Mouse (Mus musculus) heart, embryonic 16.5 days (tissue): ENCODE measurements around the gene Tssc4. TPM values are rescaled to one million over a fixed set of nuclear protein-coding genes. Genes with fewer than 3 reads are reported as not detected.

Experiments
- ATAC-seq: fragments of 200-750 bp; cut with Nextera tagmentation; replicated peaks from 2 replicates; pipeline ENCODE4 v1.8.0; 2017; ENCODE audit warnings: moderate number of reproducible peaks; ENCODE audit not compliant: insufficient read depth, low FRiP score; ENCODE audit errors: extremely low read depth
- H3K27ac ChIP-seq: fragments of 300-500 bp; sonication (generic); 2 replicates; pipeline ENCODE4 v1.5.1; 2014; ENCODE audit warnings: mild to moderate bottlenecking, low read length, control low read depth, moderate library complexity
- H3K27me3 ChIP-seq: fragments of 300-500 bp; sonication (generic); 2 replicates; pipeline ENCODE4 v1.6.1; 2014; ENCODE audit warnings: low read length, mixed read lengths; ENCODE audit not compliant: control insufficient read depth, insufficient read depth
- H3K36me3 ChIP-seq: fragments of 300-500 bp; sonication (generic); 2 replicates; pipeline ENCODE4 v1.6.1; 2014; ENCODE audit not compliant: control insufficient read depth, insufficient read depth
- H3K4me1 ChIP-seq: fragments of 300-500 bp; sonication (generic); 2 replicates; pipeline ENCODE4 v1.6.1; 2014; ENCODE audit warnings: low read length, mixed read lengths; ENCODE audit not compliant: control insufficient read depth, insufficient read depth
- H3K4me2 ChIP-seq: fragments of 300-500 bp; sonication (generic); 2 replicates; pipeline ENCODE4 v1.6.1; 2014; ENCODE audit warnings: low read depth, mild to moderate bottlenecking, control low read depth, low read length
- H3K4me3 ChIP-seq: fragments of 300-500 bp; sonication (generic); 2 replicates; pipeline ENCODE4 v1.5.1; 2014; ENCODE audit warnings: mild to moderate bottlenecking, control low read depth, low read length
- H3K9ac ChIP-seq: fragments of 300-500 bp; sonication (generic); 2 replicates; pipeline ENCODE4 v1.6.1; 2014; ENCODE audit warnings: low read length, control low read depth
- H3K9me3 ChIP-seq: fragments of 300-500 bp; sonication (generic); replicated peaks from 2 replicates; pipeline ENCODE4 v1.6.1; 2016; ENCODE audit warnings: low read length; ENCODE audit not compliant: control insufficient read depth
- WGBS: fragments of 180-500 bp; shearing (Covaris S2); extraction: QIAGEN DNeasy Blood & Tissue Kit; methylation state at CpG from one replicate; pipeline ENCODE4 v1.1.7; 2014; 5-methylcytosine and 5-hydroxymethylcytosine counted together
- polyA plus RNA-seq: library from polyadenylated mRNA; unstranded; fragments of >200 nt; fragmentation: Nextera tagmentation; extraction: Ambion mirVana; gene quantifications from 2 replicates; pipeline ENCODE4 v1.2.1, GENCODE M21; 2015

Tssc4 gene
- polyA plus RNA-seq, 1 experiment from 2014 or later: 59.2 TPM

DNA sequence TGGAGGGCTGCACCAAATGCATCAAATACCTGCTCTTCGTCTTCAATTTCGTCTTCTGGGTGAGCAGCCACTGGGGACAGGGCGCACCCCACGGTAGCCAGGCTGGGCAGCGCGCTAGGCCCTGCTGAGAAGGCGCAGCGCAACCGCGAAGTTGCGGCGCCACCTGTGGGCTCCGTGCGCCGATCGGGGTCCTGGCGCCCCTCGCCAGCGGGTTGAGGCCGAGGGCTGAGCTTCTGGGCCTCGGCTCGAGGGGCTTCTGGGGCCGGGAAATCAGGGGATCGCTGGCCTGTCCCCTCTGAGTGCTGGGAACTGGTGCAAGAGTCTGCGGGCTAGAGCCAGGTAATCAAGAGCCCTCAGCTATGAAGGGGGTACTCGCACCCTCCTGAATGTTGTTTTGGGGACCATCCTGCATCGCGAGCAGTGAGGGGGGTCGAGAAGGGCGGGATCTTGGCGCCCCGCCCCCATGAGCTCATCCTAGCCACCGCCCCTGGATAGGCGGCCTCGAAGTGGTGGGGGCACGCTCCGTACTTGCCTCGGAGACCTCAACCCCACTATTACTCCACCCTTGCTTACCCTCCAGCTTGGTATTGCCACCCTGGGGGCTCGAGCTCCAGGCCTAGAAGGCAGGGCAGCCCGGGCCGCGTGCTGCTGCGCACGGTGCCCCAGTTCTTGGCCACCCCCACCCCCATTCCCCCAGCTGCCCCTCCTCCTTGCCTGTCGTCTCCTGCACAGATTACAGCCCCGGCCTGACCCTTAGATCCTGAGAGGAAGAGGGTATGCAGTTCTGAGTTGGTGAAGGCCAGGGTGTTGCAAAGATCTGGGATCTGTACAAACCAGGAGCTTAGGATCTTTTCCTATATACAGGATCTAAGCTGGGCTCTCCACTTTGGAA, 15.8 kb upstream of the Tssc4 start:
- H3K27me3 ChIP-seq: no peaks in the 10 kb centered on the region
- H3K4me2 ChIP-seq: peak overlapping the region; percentile 94
- peak overlapping the region; percentile 96 for H3K27ac ChIP-seq
- peak overlapping the region; percentile 97 for H3K9ac ChIP-seq
- no peaks in the 10 kb centered on the region for H3K9me3 ChIP-seq
- no peaks in the 10 kb centered on the region for H3K36me3 ChIP-seq
- peak; percentile 55 for ATAC-seq
- WGBS: under 1% methylated on average over 46 of the region's 46 CpGs
- peaks cover 71% of the 10 kb centered on the region for H3K4me1 ChIP-seq
- peak overlapping the region; percentile 88 for H3K4me3 ChIP-seq

DNA sequence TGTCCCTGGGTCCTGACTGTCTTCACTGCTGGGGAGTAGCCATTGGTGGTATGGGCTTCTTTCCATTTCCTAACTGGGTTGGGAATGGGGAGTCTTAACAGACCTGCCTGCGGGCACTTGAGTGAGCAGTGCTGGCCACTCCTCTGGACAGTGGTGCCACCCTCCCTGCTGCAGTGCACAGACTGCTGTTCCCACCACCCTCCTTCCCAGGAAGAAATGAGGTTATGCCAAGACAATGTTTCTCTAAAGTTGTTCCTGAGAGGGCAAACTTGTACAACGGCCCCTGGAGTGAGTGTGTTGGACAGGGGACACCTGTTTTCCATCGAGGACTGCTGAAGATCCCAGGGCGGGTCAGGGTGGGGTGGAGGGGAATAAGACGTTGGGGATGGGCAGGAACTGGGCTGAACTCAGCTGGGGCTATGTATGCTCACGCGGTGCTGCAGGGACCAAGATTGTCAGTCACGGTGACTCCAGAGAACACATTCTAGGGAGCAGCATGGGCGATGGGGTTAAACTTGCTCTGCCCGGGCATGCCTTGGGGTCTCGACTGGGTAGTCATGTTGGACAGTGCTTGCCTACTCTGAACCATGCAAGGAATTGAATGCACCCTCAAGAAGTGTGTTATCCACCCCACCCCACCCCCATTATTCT, 15.0 kb upstream of the Tssc4 start:
- Histone ChIP-seq H3K9me3 (no peaks in the 10 kb centered on the region), H3K27ac (peak overlapping the region; percentile 96), H3K9ac (peak overlapping the region; percentile 97), H3K27me3 (no peaks in the 10 kb centered on the region), H3K4me3 (peak overlapping the region; percentile 88), H3K4me2 (peak overlapping the region; percentile 94), H3K4me1 (peaks cover 78% of the 10 kb centered on the region), H3K36me3 (no peaks in the 10 kb centered on the region)
- no peak for ATAC-seq
- WGBS: 12% methylated on average over 11 of the region's 11 CpGs

DNA sequence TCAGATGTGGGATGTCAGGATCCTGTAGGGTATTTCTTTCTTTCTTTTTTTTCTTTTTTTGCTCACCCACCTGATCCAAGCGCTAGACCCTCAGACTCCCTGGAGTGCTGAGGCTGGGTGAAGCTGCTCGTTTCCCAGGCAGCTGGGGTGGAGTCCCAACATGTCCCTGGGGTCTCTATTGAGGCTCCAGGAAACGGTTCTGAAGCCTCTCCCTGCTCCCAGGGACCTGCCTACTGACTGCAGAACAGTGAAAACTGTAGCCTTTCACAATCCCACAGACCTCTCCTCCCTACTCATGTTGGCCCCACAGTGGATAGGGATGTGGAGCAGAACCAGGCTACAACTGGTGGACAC, 14.5 kb upstream of the Tssc4 start:
- Histone ChIP-seq H3K9me3 (no peaks in the 10 kb centered on the region), H3K9ac (peak overlapping the region; percentile 97), H3K4me2 (peak overlapping the region; percentile 94), H3K4me3 (peak overlapping the region; percentile 88), H3K27me3 (no peaks in the 10 kb centered on the region), H3K27ac (peak overlapping the region; percentile 96), H3K4me1 (peaks cover 78% of the 10 kb centered on the region), H3K36me3 (no peaks in the 10 kb centered on the region)
- 40% methylated on average over 3 of the region's 3 CpGs for WGBS
- ATAC-seq: no peak

DNA sequence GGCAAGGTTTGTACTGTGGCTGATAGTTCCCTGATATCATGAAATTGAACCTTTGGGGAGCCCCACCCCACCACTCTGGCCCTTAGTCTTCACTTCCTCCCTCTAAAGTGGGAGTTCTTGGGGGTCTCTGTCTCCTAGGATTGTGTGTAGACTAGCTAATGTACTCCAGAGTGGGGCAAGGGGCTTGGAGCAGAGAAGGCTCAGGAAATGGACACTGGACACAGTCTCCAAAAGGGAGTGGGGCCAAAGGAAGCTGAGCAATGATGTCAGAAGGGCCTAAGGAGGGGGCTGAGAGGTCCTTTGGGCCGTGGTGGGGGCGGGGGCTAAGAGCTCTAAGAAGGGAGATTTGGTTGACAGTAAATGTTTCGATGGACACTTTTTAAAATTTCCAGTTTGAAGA, 14.0 kb upstream of the Tssc4 start:
- no peak for ATAC-seq
- Histone ChIP-seq H3K4me2 (peak overlapping the region; percentile 94), H3K4me3 (peak overlapping the region; percentile 88), H3K9ac (peak overlapping the region; percentile 97), H3K27me3 (no peaks in the 10 kb centered on the region), H3K36me3 (no peaks in the 10 kb centered on the region), H3K9me3 (no peaks in the 10 kb centered on the region), H3K4me1 (peaks cover 78% of the 10 kb centered on the region), H3K27ac (peak overlapping the region; percentile 96)
- 61% methylated on average over 3 of the region's 3 CpGs for WGBS

DNA sequence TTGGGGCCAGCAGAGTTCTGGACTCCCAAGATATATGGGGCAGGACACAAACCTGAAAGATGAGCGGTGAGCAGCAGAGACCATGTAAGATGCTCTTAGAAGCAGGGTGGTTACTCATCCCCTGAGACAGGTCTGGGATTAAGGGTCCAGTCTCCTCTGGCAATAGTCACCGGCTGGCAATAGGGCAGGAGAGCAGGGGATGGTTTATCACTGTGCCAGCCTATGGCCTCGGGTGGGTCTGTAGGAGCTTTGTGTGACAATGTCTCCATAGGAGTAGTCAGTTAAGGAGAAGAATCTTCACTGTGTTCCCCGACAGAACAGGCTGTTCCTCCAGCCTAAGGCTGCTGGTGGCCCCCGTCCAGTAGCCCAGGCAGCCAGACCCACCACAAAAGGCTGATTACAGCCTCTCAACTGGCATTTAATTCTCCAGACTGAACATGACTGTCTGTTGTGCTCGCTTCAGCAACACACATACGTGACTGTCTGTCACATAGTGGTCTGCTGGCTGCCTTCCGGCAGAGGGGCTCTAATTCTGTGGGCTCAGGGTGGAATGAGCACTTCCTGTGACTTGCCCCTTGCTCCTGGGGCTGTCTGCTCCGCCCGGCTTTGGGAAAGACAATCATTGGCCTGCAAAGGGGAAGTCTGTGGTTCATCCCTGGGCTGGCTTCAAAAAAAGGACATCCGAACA, 13.4 kb upstream of the Tssc4 start:
- Histone ChIP-seq H3K27me3 (no peaks in the 10 kb centered on the region), H3K9me3 (no peaks in the 10 kb centered on the region), H3K4me3 (peak overlapping the region; percentile 88), H3K36me3 (peaks cover under 1% of the 10 kb centered on the region; the same call in 1 of the 2 replicates), H3K4me1 (peaks cover 79% of the 10 kb centered on the region), H3K9ac (peak overlapping the region; percentile 97), H3K27ac (peak overlapping the region; percentile 58), H3K4me2 (peak overlapping the region; percentile 94)
- ATAC-seq: no peak
- WGBS: 46% methylated on average over 11 of the region's 11 CpGs

DNA sequence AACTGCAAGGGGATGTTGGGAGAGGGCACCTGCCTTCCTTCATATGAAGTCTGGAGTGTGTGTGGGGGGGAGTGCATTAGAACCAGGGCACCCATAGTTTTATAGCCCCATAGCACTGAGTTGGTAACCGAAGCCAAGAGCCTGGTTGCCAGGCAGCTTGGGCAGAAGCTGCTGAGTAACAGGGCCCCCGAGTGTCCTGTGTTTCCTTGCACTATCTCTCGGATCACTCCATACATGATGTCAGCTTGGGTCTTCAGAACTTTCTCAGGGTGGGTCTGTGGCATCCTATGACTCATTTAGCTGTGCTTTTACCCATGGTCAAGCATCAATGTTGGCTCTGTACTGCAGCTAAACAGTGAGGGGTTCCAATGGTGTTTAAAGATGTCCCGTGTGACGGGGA, 12.0 kb upstream of the Tssc4 start:
- ATAC-seq: no peak
- 55% methylated on average over 5 of the region's 5 CpGs for WGBS
- peak overlapping the region; percentile 69 for H3K9ac ChIP-seq
- H3K4me3 ChIP-seq: peak overlapping the region; percentile 13
- peak overlapping the region; percentile 99 for H3K27ac ChIP-seq
- peaks cover 13% of the 10 kb centered on the region for H3K36me3 ChIP-seq
- no peaks in the 10 kb centered on the region for H3K9me3 ChIP-seq
- peak overlapping the region; percentile 94 for H3K4me2 ChIP-seq
- no peaks in the 10 kb centered on the region for H3K27me3 ChIP-seq
- peaks cover 72% of the 10 kb centered on the region for H3K4me1 ChIP-seq

DNA sequence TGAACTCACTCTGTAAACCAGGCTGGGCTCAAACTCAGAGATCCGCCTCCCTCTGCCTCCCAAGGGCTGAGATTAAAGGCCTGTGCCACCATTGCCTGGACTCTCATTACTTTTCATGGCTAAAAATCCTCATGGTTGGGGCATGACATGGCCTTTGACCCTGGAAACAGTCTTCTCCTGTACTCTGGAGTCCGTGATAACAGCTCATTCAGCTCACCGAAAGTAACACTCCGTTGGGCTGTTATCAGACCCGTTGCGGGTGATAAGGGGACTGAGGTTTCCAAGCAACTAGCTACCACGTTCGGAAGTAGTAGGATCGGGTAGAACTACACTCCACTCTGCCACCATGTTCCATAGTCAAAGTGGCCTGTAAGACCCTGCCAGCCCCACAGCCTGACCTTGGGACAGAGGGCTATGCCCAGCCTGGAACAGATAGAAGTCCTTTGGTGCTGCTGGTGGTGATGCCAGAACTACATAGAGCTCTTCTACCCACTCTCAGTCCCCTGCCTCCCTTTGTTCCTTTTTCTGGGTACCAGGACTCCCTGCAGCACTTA, 11.3 kb upstream of the Tssc4 start:
- H3K27ac ChIP-seq: peak overlapping the region; percentile 99
- peaks cover 74% of the 10 kb centered on the region for H3K4me1 ChIP-seq
- peaks cover 20% of the 10 kb centered on the region for H3K36me3 ChIP-seq
- no peak for ATAC-seq
- WGBS: 18% methylated on average over 9 of the region's 9 CpGs
- peak overlapping the region; percentile 69 for H3K9ac ChIP-seq
- H3K27me3 ChIP-seq: no peaks in the 10 kb centered on the region
- H3K9me3 ChIP-seq: no peaks in the 10 kb centered on the region
- peak overlapping the region; percentile 94 for H3K4me2 ChIP-seq
- peak overlapping the region; percentile 13 for H3K4me3 ChIP-seq

DNA sequence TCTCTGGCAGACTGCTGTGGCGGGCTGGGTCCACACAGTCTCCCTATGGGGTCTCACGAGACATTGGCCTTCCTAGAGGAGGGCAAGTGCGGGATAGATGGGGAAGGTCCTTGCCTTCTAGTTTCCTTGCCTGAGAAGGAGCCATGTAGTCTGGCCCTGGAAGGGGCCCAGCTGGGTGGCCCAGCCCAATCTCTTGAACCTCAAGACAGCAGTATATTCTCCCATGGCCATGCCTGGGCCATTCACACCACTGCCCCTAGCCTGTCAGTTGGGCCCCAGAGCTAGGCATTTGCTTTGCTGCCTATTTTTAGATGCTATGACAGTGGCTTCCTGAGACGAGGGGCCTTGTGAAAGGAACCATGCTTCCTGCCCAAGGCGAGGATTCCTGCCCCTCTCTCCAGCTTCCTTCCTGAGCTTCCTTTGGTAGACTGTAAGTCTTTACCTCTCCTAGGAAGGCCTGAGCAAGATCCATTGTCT, 10.8 kb upstream of the Tssc4 start:
- Histone ChIP-seq H3K9ac (peak overlapping the region; percentile 69), H3K4me2 (peak overlapping the region; percentile 94), H3K27ac (peak overlapping the region; percentile 99), H3K27me3 (no peaks in the 10 kb centered on the region), H3K4me3 (peak overlapping the region; percentile 13), H3K9me3 (no peaks in the 10 kb centered on the region), H3K36me3 (peaks cover 25% of the 10 kb centered on the region), H3K4me1 (peaks cover 74% of the 10 kb centered on the region)
- 20% methylated on average over 5 of the region's 5 CpGs for WGBS
- peak; percentile 69 for ATAC-seq
